Mouse (Mus musculus): Measurements from ENCODE around the gene Nemp2. TPM values are rescaled to one million over a fixed set of nuclear protein-coding genes. Genes with fewer than 3 reads are reported as not detected.

Nemp2 gene
- 5.4 and 5.6 TPM in 2 replicates for polyA plus RNA-seq (2015; fragmentation: Nextera tagmentation; extraction: Ambion mirVana)

DNA sequence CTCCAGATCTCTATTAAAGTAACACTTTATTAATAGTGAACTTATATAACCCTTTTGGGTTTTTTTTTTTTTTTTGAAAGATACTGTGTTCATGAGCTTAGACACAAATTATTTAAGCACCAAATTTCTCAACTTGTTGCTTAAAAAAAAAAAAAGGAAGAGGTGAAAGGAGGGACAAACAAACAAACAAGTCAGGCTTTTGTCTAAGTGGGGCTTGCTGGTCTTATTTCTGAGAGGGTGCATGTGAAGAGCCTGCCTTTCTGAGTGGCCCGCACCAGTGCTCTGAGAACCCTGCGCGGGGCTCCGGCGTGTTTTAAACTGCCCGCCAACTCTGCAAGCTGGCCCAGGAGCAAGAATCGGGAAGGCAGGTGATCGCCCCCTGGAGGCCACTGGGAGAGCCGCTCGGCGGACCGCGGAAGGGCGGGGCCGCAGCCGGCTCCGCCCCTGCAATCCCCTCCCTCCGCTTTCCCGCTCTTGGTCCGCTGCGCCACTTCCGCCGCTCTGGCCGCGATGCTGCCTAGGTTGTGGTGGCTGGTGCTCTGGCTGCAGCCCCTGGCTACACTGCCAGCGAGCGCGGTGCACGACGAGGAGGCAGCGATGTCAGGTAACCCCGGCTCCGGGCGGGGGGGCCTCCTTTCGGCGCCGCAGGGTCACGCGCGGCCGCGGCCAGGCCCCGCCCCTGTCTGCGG lies at the start of gene Nemp2:
Nemp2 (plus strand) TSS at position 456 of the 689 bp plus-strand sequence.
- peaks cover 11% of the 10 kb centered on the region for H3K4me1 ChIP-seq (ENCODE audit: control insufficient read depth, insufficient read depth, low read depth, low read length)
- whole genome bisulfite sequencing: under 1% methylated on average over 43 of the region's 44 CpGs
- H3K27ac ChIP-seq (ENCODE audit: low read depth, low read length): peak within 1 kb of the TSS; percentile 93
- H3K36me3 ChIP-seq (ENCODE audit: control insufficient read depth, insufficient read depth, low read length): no peaks in the 10 kb centered on the region
- peak; percentile 97 for ATAC-seq
- peak within 1 kb of the TSS; percentile 96 for H3K9ac ChIP-seq (ENCODE audit: low read depth, low read length)
- H3K4me2 ChIP-seq (ENCODE audit: low read length): peak within 1 kb of the TSS; percentile 65
- peak within 1 kb of the TSS; percentile 96 for H3K4me3 ChIP-seq (ENCODE audit: low read length)
- H3K27me3 ChIP-seq (replicated peaks; ENCODE audit: control insufficient read depth, insufficient read depth, low read length): no peaks in the 10 kb centered on the region
- no peaks in the 10 kb centered on the region for H3K9me3 ChIP-seq (ENCODE audit: control insufficient read depth, low read length)

DNA sequence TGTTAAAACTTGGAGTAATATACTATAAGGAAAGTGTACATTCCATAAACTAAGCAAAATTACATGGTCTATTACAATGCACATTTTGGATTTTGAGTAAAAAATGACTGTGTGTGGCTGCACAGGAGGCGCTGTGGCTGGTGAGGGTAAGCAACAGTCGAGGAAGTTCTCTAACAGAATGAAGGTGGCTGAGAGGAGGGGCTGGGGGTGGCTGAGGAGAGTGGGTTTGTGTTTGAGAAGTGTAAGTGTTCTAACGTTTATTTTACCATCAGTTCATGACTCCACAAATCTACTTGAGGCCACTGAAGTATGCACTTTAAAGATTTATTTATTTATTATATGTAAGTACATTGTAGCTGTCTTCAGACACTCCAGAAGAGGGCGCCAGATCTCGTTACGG lies 48.8 kb upstream of the Nemp2 start:
- Histone ChIP-seq H3K36me3 (ENCODE audit: control insufficient read depth, insufficient read depth, low read length) (no peaks in the 10 kb centered on the region), H3K9ac (ENCODE audit: low read depth, low read length) (no peak overlapping the region), H3K27me3 (replicated peaks; ENCODE audit: control insufficient read depth, insufficient read depth, low read length) (no peaks in the 10 kb centered on the region), H3K4me1 (ENCODE audit: control insufficient read depth, insufficient read depth, low read depth, low read length) (peaks cover 6% of the 10 kb centered on the region), H3K27ac (ENCODE audit: low read depth, low read length) (no peak overlapping the region), H3K4me3 (ENCODE audit: low read length) (no peak overlapping the region), H3K4me2 (ENCODE audit: low read length) (no peak overlapping the region), H3K9me3 (ENCODE audit: control insufficient read depth, low read length) (no peaks in the 10 kb centered on the region)
- ATAC-seq: no peak
- 85% methylated on average over 6 of the region's 6 CpGs for WGBS

DNA sequence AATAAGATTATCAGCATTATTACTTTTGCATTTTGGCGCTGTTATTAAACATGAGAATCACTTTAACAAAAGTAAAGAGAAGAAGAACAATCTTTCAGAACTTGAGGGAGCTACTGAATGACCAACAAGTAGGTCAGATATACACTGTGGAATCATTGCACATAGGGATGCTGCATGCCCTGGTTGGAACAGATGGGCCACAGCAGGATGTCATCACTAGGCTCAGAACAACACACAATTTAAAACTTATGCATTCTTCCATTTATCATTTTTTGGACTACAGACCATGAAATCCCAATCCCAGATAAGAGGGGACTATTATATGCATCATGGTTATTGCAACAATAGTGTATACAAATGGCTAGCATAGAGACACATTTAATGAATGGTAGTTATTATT lies 47.6 kb upstream of the Nemp2 start:
- no peak for ATAC-seq
- no peaks in the 10 kb centered on the region for H3K36me3 ChIP-seq (ENCODE audit: control insufficient read depth, insufficient read depth, low read length)
- H3K27me3 ChIP-seq (replicated peaks; ENCODE audit: control insufficient read depth, insufficient read depth, low read length): no peaks in the 10 kb centered on the region
- no peak overlapping the region for H3K4me3 ChIP-seq (ENCODE audit: low read length)
- H3K4me1 ChIP-seq (ENCODE audit: control insufficient read depth, insufficient read depth, low read depth, low read length): peaks cover 6% of the 10 kb centered on the region
- H3K27ac ChIP-seq (ENCODE audit: low read depth, low read length): no peak overlapping the region
- no peaks in the 10 kb centered on the region for H3K9me3 ChIP-seq (ENCODE audit: control insufficient read depth, low read length)
- 98% methylated on average over 1 of the region's 1 CpGs for WGBS
- H3K9ac ChIP-seq (ENCODE audit: low read depth, low read length): no peak overlapping the region
- H3K4me2 ChIP-seq (ENCODE audit: low read length): no peak overlapping the region

DNA sequence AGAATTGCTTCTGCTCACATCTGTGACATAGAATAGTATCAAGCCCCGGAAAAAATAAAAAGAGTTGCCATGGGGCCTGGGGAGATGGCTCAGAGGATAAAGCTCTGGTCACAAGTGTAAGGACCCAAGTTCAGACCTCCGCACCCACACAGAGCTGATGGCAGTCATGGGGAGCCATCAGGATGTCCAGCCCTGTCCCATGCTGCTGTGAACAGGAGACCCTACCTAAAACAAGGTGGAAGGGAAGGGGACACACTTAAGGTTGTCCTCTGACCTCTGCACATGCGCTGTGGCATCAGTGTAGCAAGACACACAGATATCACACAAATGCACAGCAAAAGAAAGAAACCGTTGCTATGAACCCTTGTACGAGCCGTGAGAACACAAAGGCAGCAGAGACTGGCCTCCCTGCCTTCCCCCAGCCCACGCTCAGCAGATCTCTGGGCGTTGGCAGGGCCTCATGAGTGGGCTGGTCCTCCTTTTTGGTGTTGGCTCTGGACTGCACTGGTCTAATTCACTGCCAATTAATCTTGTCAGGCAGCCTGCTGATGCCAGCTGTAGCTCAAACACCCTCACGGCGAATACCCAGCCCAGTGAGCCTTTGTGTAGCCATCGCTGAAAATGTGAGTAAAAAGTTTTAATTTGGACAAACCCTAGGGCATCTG lies 33.4 kb upstream of the Nemp2 start:
- Histone ChIP-seq H3K4me3 (ENCODE audit: low read length) (no peak overlapping the region), H3K36me3 (ENCODE audit: control insufficient read depth, insufficient read depth, low read length) (no peaks in the 10 kb centered on the region), H3K9ac (ENCODE audit: low read depth, low read length) (no peak overlapping the region; the same call in 1 of the 2 replicates), H3K4me2 (ENCODE audit: low read length) (peak overlapping the region; percentile 54), H3K4me1 (ENCODE audit: control insufficient read depth, insufficient read depth, low read depth, low read length) (peaks cover 4% of the 10 kb centered on the region), H3K27me3 (replicated peaks; ENCODE audit: control insufficient read depth, insufficient read depth, low read length) (no peaks in the 10 kb centered on the region), H3K27ac (ENCODE audit: low read depth, low read length) (peak overlapping the region; percentile 51; the same call in 1 of the 2 replicates), H3K9me3 (ENCODE audit: control insufficient read depth, low read length) (no peaks in the 10 kb centered on the region)
- WGBS: 41% methylated on average over 11 of the region's 11 CpGs
- peak; percentile 98 for ATAC-seq

DNA sequence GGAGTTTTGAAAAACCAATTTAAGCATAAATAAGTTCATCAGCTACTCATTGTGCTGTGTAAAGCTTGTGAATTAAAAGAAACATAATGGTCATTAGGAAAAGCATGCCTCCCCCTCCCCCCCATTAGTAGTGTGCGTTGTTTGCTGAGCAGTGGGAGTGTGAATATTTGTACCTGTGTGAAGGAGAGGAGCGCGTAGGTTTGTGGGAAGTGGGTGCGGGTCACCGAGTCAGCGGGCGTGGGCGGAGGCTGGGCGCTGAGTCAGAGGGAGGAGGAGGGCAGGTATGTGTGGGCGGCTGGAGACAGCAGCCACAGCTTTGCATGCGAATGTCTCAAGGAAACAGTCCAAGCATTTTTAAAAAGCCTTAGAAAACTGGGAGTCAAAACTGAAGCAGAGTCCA lies 32.7 kb upstream of the Nemp2 start:
- Histone ChIP-seq H3K4me2 (ENCODE audit: low read length) (peak overlapping the region; percentile 54), H3K4me3 (ENCODE audit: low read length) (peak overlapping the region; percentile 21; the same call in 1 of the 2 replicates), H3K27me3 (replicated peaks; ENCODE audit: control insufficient read depth, insufficient read depth, low read length) (no peaks in the 10 kb centered on the region), H3K9ac (ENCODE audit: low read depth, low read length) (no peak overlapping the region; the same call in 1 of the 2 replicates), H3K4me1 (ENCODE audit: control insufficient read depth, insufficient read depth, low read depth, low read length) (peaks cover 4% of the 10 kb centered on the region), H3K36me3 (ENCODE audit: control insufficient read depth, insufficient read depth, low read length) (no peaks in the 10 kb centered on the region), H3K9me3 (ENCODE audit: control insufficient read depth, low read length) (no peaks in the 10 kb centered on the region), H3K27ac (ENCODE audit: low read depth, low read length) (no peak overlapping the region)
- ATAC-seq: peak; percentile 49; the same call in 1 of the 2 replicates
- WGBS: 42% methylated on average over 11 of the region's 11 CpGs

DNA sequence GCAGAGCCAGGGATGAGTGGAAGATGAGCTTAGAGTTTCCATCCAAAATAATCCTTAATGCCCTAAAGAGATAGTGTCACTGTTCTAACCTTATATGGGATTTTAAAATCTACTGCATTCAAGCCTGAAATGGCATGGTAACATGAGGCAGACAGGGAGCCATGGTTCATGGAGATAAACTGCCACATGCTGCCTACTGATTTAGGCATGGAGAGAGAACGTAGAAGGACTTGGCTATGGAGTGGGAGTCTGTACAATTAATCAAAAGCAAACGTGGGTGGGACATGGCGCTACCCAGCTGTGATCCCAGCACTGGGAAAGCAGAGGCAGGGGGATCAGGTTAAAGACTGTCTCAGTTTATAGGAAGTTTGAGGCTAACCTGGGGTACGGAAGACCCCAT lies 32.1 kb upstream of the Nemp2 start:
- ATAC-seq: peak; percentile 13; the same call in 1 of the 2 replicates
- no peak overlapping the region for H3K4me2 ChIP-seq (ENCODE audit: low read length)

DNA sequence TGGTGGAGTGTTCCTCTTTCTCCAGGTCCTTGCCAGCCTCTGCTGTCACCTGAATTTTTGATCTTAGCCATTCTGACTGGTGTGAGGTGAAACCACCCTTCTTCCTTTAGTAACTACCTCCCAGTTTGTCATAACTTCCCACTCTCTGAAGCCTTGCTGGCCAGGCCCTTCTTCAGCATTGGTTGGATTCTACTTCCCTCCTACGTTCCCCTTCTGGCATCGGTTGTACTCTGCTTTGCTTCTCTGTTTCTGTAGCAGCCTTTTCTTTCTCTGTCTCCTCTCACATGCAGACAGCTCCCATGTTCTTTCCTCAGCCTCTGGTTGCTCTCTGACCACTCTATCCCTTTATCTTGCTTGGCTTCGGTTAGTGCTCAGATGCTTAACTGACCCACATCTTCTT lies 29.0 kb upstream of the Nemp2 start:
- ATAC-seq: no peak
- H3K9me3 ChIP-seq (ENCODE audit: control insufficient read depth, low read length): peaks cover 3% of the 10 kb centered on the region; the same call in 1 of the 2 replicates
- H3K4me3 ChIP-seq (ENCODE audit: low read length): no peak overlapping the region
- H3K27me3 ChIP-seq (replicated peaks; ENCODE audit: control insufficient read depth, insufficient read depth, low read length): no peaks in the 10 kb centered on the region
- peaks cover 4% of the 10 kb centered on the region for H3K4me1 ChIP-seq (ENCODE audit: control insufficient read depth, insufficient read depth, low read depth, low read length)
- no peak overlapping the region for H3K9ac ChIP-seq (ENCODE audit: low read depth, low read length)
- 91% methylated on average over 3 of the region's 3 CpGs for WGBS
- no peaks in the 10 kb centered on the region for H3K36me3 ChIP-seq (ENCODE audit: control insufficient read depth, insufficient read depth, low read length)
- H3K27ac ChIP-seq (ENCODE audit: low read depth, low read length): no peak overlapping the region
- no peak overlapping the region for H3K4me2 ChIP-seq (ENCODE audit: low read length)

More for the DNA sequence above, 32.1 kb upstream of the Nemp2 start:
- no peaks in the 10 kb centered on the region for H3K27me3 ChIP-seq (replicated peaks; ENCODE audit: control insufficient read depth, insufficient read depth, low read length)
- 57% methylated on average over 4 of the region's 4 CpGs for WGBS
- H3K9me3 ChIP-seq (ENCODE audit: control insufficient read depth, low read length): no peaks in the 10 kb centered on the region
- H3K27ac ChIP-seq (ENCODE audit: low read depth, low read length): no peak overlapping the region; the same call in 1 of the 2 replicates
- H3K4me3 ChIP-seq (ENCODE audit: low read length): no peak overlapping the region
- H3K4me1 ChIP-seq (ENCODE audit: control insufficient read depth, insufficient read depth, low read depth, low read length): peaks cover 4% of the 10 kb centered on the region
- H3K9ac ChIP-seq (ENCODE audit: low read depth, low read length): no peak overlapping the region
- H3K36me3 ChIP-seq (ENCODE audit: control insufficient read depth, insufficient read depth, low read length): no peaks in the 10 kb centered on the region

DNA sequence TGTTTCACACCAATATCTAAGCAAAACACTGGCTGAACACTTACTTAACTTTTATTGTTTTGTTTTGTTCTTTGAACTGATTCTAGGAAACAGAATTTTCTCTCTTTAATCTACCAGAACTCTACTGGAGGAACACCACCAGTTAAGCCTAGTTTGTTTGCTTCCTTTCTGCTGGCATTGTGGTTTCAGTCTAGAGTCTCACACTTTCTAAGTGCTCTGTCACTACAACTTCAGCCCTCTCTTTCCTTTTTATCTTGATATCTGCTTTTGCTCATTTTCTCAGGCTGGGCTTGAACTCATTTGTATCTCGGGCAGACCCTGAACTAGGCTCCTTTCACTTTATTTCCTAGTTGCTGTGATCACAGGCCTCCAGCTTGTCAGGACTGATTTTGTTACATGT lies 22.8 kb upstream of the Nemp2 start:
- WGBS: 97% methylated on average over 1 of the region's 1 CpGs
- Histone ChIP-seq H3K9ac (ENCODE audit: low read depth, low read length) (no peak overlapping the region), H3K27me3 (replicated peaks; ENCODE audit: control insufficient read depth, insufficient read depth, low read length) (no peaks in the 10 kb centered on the region), H3K27ac (ENCODE audit: low read depth, low read length) (no peak overlapping the region), H3K4me3 (ENCODE audit: low read length) (no peak overlapping the region), H3K9me3 (ENCODE audit: control insufficient read depth, low read length) (peaks cover 3% of the 10 kb centered on the region; the same call in 1 of the 2 replicates), H3K4me2 (ENCODE audit: low read length) (no peak overlapping the region), H3K4me1 (ENCODE audit: control insufficient read depth, insufficient read depth, low read depth, low read length) (no peaks in the 10 kb centered on the region), H3K36me3 (ENCODE audit: control insufficient read depth, insufficient read depth, low read length) (no peaks in the 10 kb centered on the region)
- no peak for ATAC-seq

DNA sequence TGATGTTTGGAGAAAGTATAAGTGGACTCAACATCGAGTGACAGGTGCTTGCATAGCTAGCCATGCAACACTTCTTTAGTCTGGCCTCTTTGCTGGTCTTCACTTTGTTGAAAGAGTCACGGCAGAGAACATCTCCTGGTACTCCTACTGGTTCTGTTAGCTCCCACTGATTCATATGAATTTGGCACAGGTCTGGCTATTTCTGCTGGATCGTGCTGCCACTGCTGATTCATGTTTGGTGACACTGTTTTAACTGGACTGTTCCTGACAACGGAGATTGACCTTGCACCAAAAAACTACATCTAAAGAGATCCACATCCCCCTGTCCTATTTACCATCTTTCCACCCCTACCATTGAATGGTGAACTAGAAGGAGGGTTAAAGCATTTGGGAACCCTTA lies 22.0 kb upstream of the Nemp2 start:
- Histone ChIP-seq H3K4me3 (ENCODE audit: low read length) (no peak overlapping the region), H3K9ac (ENCODE audit: low read depth, low read length) (no peak overlapping the region), H3K4me2 (ENCODE audit: low read length) (no peak overlapping the region), H3K36me3 (ENCODE audit: control insufficient read depth, insufficient read depth, low read length) (no peaks in the 10 kb centered on the region), H3K9me3 (ENCODE audit: control insufficient read depth, low read length) (peaks cover 3% of the 10 kb centered on the region; the same call in 1 of the 2 replicates), H3K27ac (ENCODE audit: low read depth, low read length) (no peak overlapping the region), H3K4me1 (ENCODE audit: control insufficient read depth, insufficient read depth, low read depth, low read length) (no peaks in the 10 kb centered on the region), H3K27me3 (replicated peaks; ENCODE audit: control insufficient read depth, insufficient read depth, low read length) (no peaks in the 10 kb centered on the region)
- ATAC-seq: no peak
- WGBS: 89% methylated on average over 4 of the region's 4 CpGs
